Mouse (Mus musculus): ENCODE results near the gene Camkv. TPM values are rescaled to one million over a fixed set of nuclear protein-coding genes. Genes with fewer than 3 reads are reported as not detected.

The Camkv gene
- polyA plus RNA-seq, 1 experiment from 2014 or later: 121 TPM

DNA sequence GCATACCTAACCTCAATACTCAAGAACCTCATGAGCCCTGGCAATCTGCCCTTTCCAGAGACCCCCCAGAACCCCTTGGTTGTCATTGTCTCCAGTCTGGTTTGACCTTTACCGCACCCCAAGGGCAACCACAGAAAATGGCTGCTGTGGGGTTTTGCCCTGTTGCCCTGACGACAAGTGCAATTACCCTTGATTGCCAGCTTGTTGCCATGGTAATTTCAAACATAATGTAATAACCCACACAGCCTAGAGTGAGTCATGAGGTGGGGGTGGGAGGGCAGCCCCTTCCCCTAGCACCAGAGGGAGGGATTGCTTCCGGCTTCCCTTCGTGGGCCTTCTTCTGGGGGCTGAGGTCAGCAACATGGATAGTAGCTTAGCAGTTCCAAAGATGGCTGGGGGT, 3.3 kb upstream of the Camkv start:
- WGBS: 71% methylated on average over 4 of the region's 4 CpGs
- Histone ChIP-seq H3K9me3 (replicated peaks; ENCODE audit: control insufficient read depth, low read length, poor library complexity, severe bottlenecking) (no peaks in the 10 kb centered on the region), H3K27ac (ENCODE audit: low read length) (no peak overlapping the region), H3K27me3 (ENCODE audit: control insufficient read depth, insufficient read depth, low read depth, low read length) (no peaks in the 10 kb centered on the region), H3K9ac (ENCODE audit: low read depth, low read length) (no peak overlapping the region), H3K4me1 (ENCODE audit: control insufficient read depth, insufficient read depth, low read length) (peaks cover 10% of the 10 kb centered on the region), H3K4me3 (ENCODE audit: low read depth, low read length) (no peak overlapping the region), H3K36me3 (ENCODE audit: control insufficient read depth, insufficient read depth, low read length) (no peaks in the 10 kb centered on the region), H3K4me2 (ENCODE audit: low read length) (no peak overlapping the region)
- no peak for ATAC-seq

DNA sequence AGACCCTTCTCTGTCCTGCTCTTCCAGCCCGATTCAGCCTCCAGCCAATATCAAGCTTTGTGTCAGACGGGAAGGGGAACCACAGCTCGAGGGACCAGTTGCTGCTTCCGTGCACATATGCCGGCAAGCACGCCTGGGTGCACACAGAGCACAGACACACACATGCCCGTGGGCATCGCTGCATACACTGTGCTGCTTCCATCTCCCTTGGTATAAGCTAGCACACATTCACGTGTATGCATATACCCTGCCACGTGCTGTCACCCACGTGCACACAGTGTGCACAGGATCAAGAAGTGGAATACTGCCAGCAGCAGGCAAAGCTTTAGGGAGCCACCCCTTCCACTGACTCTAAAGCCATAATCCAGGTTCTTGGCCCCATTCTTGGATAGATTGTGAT, 1.3 kb upstream of the Camkv start:
- Histone ChIP-seq H3K27ac (ENCODE audit: low read length) (no peak overlapping the region), H3K9ac (ENCODE audit: low read depth, low read length) (no peak overlapping the region), H3K9me3 (replicated peaks; ENCODE audit: control insufficient read depth, low read length, poor library complexity, severe bottlenecking) (no peaks in the 10 kb centered on the region), H3K4me3 (ENCODE audit: low read depth, low read length) (no peak overlapping the region), H3K36me3 (ENCODE audit: control insufficient read depth, insufficient read depth, low read length) (no peaks in the 10 kb centered on the region), H3K4me2 (ENCODE audit: low read length) (no peak overlapping the region), H3K4me1 (ENCODE audit: control insufficient read depth, insufficient read depth, low read length) (peaks cover 12% of the 10 kb centered on the region), H3K27me3 (ENCODE audit: control insufficient read depth, insufficient read depth, low read depth, low read length) (no peaks in the 10 kb centered on the region)
- ATAC-seq: no peak
- WGBS: 84% methylated on average over 11 of the region's 11 CpGs

GRCm38 (mm10) chr9:107935790-107936214, 328 bp downstream of the Camkv start:
- Histone ChIP-seq H3K27ac (ENCODE audit: low read length) (peak overlapping the region; percentile 58), H3K4me3 (ENCODE audit: low read depth, low read length) (peak overlapping the region; percentile 65), H3K4me1 (ENCODE audit: control insufficient read depth, insufficient read depth, low read length) (peaks cover 12% of the 10 kb centered on the region), H3K27me3 (ENCODE audit: control insufficient read depth, insufficient read depth, low read depth, low read length) (no peaks in the 10 kb centered on the region), H3K36me3 (ENCODE audit: control insufficient read depth, insufficient read depth, low read length) (no peaks in the 10 kb centered on the region), H3K4me2 (ENCODE audit: low read length) (peak overlapping the region; percentile 81), H3K9me3 (replicated peaks; ENCODE audit: control insufficient read depth, low read length, poor library complexity, severe bottlenecking) (no peaks in the 10 kb centered on the region), H3K9ac (ENCODE audit: low read depth, low read length) (peak overlapping the region; percentile 76)
- under 1% methylated on average over 40 of the region's 41 CpGs for WGBS
- peak; percentile 59 for ATAC-seq

DNA sequence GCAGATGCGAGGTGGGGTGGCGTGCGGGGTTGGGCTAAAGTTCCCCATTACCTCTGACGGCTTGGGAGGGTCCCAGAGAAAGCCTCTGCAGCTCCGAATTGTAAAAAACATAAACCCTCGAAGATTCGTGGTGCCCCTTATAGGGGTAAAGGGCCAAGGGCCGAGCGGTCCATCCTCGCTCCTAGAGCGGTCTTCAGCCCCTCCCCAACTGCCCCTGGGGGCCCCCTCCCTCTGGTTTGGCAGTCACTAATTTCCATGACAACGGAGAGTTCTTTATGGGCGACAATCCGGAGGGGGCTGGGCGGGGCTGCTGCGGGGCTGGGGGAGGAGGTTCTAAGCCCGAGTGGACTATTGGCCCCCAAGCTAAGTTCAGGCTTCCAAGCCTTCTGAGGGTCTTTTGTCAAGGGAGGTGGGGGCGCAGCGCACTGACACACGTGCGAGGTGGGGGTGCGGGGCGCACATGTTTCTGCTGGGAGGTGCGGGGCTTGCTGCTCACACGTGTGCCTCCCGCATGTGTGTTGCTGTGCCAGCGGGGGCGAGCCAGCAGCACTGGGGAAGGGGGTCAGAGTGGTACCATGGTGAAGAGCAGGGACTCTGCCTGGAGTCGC, 845 bp downstream of the Camkv start:
- Histone ChIP-seq H3K9ac (ENCODE audit: low read depth, low read length) (peak overlapping the region; percentile 76), H3K27ac (ENCODE audit: low read length) (no peak overlapping the region), H3K4me2 (ENCODE audit: low read length) (peak overlapping the region; percentile 81), H3K9me3 (replicated peaks; ENCODE audit: control insufficient read depth, low read length, poor library complexity, severe bottlenecking) (no peaks in the 10 kb centered on the region), H3K4me3 (ENCODE audit: low read depth, low read length) (peak overlapping the region; percentile 65), H3K36me3 (ENCODE audit: control insufficient read depth, insufficient read depth, low read length) (no peaks in the 10 kb centered on the region), H3K27me3 (ENCODE audit: control insufficient read depth, insufficient read depth, low read depth, low read length) (no peaks in the 10 kb centered on the region), H3K4me1 (ENCODE audit: control insufficient read depth, insufficient read depth, low read length) (peaks cover 12% of the 10 kb centered on the region)
- WGBS: under 1% methylated on average over 29 of the region's 29 CpGs
- peak; percentile 79 for ATAC-seq

DNA sequence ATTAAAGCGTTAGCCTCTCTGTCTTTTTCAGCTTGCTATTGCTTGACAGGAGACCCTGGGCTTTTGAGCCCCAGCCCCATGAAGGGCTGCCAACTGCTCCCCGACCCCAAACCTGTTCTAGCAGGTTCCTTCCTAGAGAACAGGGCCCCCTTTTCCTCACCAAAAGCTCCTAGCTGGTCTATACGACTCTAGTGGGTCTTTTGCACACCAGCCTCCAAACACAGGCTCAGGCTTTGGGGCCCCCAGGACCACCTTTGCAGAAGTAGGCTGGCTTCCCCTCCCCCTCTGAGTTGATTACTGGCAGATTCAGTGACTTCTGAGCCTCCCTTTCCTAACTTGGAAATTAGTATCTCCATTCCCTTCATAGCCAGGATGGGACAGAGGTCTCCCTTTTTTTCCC, 1.4 kb downstream of the Camkv start:
- WGBS: 4% methylated on average over 3 of the region's 3 CpGs
- no peaks in the 10 kb centered on the region for H3K9me3 ChIP-seq (replicated peaks; ENCODE audit: control insufficient read depth, low read length, poor library complexity, severe bottlenecking)
- ATAC-seq: 0 out of 2 replicates have a peak, but pooled peaks have one; percentile 19
- no peak overlapping the region for H3K27ac ChIP-seq (ENCODE audit: low read length)
- H3K9ac ChIP-seq (ENCODE audit: low read depth, low read length): peak overlapping the region; percentile 76
- no peaks in the 10 kb centered on the region for H3K27me3 ChIP-seq (ENCODE audit: control insufficient read depth, insufficient read depth, low read depth, low read length)
- H3K4me2 ChIP-seq (ENCODE audit: low read length): peak overlapping the region; percentile 81
- peak overlapping the region; percentile 65 for H3K4me3 ChIP-seq (ENCODE audit: low read depth, low read length)
- H3K36me3 ChIP-seq (ENCODE audit: control insufficient read depth, insufficient read depth, low read length): no peaks in the 10 kb centered on the region
- peaks cover 12% of the 10 kb centered on the region for H3K4me1 ChIP-seq (ENCODE audit: control insufficient read depth, insufficient read depth, low read length)

GRCm38 (mm10) chr9:107947241-107948194, 12.0 kb downstream of the Camkv start:
- Histone ChIP-seq H3K27ac (ENCODE audit: low read length) (no peak overlapping the region), H3K4me1 (ENCODE audit: control insufficient read depth, insufficient read depth, low read length) (peaks cover 13% of the 10 kb centered on the region), H3K36me3 (ENCODE audit: control insufficient read depth, insufficient read depth, low read length) (peaks cover 5% of the 10 kb centered on the region; the same call in 1 of the 2 replicates), H3K27me3 (ENCODE audit: control insufficient read depth, insufficient read depth, low read depth, low read length) (no peaks in the 10 kb centered on the region), H3K9me3 (replicated peaks; ENCODE audit: control insufficient read depth, low read length, poor library complexity, severe bottlenecking) (no peaks in the 10 kb centered on the region), H3K9ac (ENCODE audit: low read depth, low read length) (no peak overlapping the region), H3K4me3 (ENCODE audit: low read depth, low read length) (no peak overlapping the region), H3K4me2 (ENCODE audit: low read length) (no peak overlapping the region)
- 91% methylated on average over 31 of the region's 31 CpGs for WGBS
- ATAC-seq: no peak

DNA sequence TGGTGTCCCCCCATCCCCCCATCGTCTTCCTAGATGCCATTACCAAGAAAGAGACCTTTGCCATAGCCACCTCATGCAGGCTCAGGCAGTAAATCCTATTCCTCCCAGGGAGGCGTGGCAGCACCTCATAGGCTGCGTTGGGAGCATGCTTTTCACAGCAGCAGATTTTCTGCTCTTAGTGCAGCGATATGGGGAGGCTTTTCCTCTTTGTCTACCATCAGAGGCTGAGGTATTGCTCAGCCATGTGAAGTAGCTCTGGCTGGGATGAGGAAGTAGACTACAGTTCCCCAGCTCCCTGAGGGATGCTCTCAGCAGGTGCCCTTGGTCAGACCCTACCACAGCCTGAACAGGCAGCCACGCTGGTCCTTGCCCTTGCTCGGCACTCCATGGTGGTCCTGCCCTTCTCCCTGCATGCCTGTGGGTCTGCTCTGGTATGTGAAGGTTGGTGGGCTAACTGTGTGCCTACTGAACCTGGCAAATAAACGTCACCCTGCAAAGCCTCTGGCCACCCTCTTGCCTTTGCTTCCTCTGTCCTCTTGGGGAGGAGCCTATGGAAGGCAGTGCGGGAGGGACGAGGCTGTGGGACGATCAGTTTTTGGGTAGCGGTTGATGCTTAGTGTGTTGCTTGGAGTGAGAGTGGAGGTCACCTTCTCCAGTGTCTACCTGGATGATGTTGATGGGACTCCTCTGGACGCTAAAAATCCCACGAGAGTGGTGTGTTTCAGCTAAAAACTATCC, 13.9 kb downstream of the Camkv start:
- Histone ChIP-seq H3K4me3 (ENCODE audit: low read depth, low read length) (no peak overlapping the region), H3K36me3 (ENCODE audit: control insufficient read depth, insufficient read depth, low read length) (peaks cover 5% of the 10 kb centered on the region; the same call in 1 of the 2 replicates), H3K9ac (ENCODE audit: low read depth, low read length) (no peak overlapping the region), H3K27me3 (ENCODE audit: control insufficient read depth, insufficient read depth, low read depth, low read length) (no peaks in the 10 kb centered on the region), H3K27ac (ENCODE audit: low read length) (no peak overlapping the region), H3K9me3 (replicated peaks; ENCODE audit: control insufficient read depth, low read length, poor library complexity, severe bottlenecking) (no peaks in the 10 kb centered on the region), H3K4me1 (ENCODE audit: control insufficient read depth, insufficient read depth, low read length) (peaks cover 13% of the 10 kb centered on the region), H3K4me2 (ENCODE audit: low read length) (no peak overlapping the region)
- no peak for ATAC-seq
- WGBS: 86% methylated on average over 13 of the region's 13 CpGs

DNA sequence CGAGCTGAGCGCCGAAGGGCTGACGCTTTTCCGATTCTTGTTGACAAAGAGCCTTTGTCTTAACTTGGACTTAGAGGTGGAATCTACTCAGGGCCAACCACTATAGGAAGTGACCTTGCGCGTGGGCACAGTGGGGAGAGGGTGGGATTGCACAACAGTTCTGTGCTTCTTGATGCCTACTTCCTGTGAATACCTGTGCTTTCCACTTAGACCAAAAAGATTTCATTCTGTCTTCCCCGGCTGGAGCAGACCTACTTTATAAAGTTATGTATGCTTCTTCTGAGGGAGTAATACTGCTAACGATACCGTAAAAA, 14.4 kb downstream of the Camkv start, which contains the start of gene Traip:
Gene Traip, plus strand, starts transcription at position 215 of the 314 bp plus-strand sequence.
- ATAC-seq: no peak
- Histone ChIP-seq H3K36me3 (ENCODE audit: control insufficient read depth, insufficient read depth, low read length) (peaks cover 5% of the 10 kb centered on the region; the same call in 1 of the 2 replicates), H3K9me3 (replicated peaks; ENCODE audit: control insufficient read depth, low read length, poor library complexity, severe bottlenecking) (no peaks in the 10 kb centered on the region), H3K4me3 (ENCODE audit: low read depth, low read length) (peak within 1 kb of the TSS; percentile 51), H3K9ac (ENCODE audit: low read depth, low read length) (peak within 1 kb of the TSS; percentile 65), H3K27me3 (ENCODE audit: control insufficient read depth, insufficient read depth, low read depth, low read length) (no peaks in the 10 kb centered on the region), H3K4me2 (ENCODE audit: low read length) (peak within 1 kb of the TSS; percentile 93), H3K27ac (ENCODE audit: low read length) (peak within 1 kb of the TSS; percentile 86), H3K4me1 (ENCODE audit: control insufficient read depth, insufficient read depth, low read length) (peaks cover 13% of the 10 kb centered on the region)
- 91% methylated on average over 10 of the region's 10 CpGs for WGBS
